Mouse (Mus musculus) cerebellum, adult (tissue): ENCODE data around the gene Tnik.

ENCODE experiments used
- ATAC-seq: cut with Nextera tagmentation; 2 replicates; pipeline ENCODE4 v1.9.2; 2017; ENCODE audit warnings: mild to moderate bottlenecking, moderate library complexity, mixed read lengths; ENCODE audit not compliant: insufficient number of reproducible peaks, low FRiP score, low TSS enrichment

Gene Tnik

GRCm38 (mm10) chr3:28529548-28529947 is 266.5 kb downstream of the Tnik start:
- ATAC-seq = no peak

DNA sequence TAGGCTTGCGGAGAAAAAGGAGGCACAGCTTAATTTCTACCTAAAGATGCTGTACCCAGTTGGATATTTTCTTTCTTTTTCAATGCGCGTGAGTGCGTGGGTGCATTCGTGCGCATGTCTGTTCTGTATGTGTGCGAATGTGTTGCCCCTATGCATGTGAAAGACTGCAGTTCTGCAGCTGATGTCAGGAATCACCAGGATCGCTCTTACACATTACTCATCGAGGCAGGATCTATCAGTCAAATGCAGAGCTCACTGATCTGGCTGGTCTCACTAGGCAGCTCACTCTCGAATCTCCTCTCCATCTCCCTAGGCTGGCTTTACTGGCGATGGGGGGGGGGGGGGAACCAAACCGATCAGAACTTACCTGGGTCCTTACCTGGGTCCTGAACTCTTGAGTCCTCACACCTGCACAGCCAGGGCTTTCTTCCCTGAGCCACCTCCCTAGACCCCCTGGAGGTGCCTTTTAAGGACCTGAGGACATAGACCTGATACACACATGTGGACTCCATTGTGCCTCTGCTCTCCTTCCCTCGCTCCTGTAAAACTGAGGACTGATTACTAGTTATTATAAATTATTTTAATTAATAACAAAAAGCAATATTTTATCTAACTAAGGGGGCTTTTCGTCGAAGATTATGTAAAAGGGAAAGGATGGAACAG is 268.4 kb downstream of the Tnik start:
- ATAC-seq = 0 out of 2 replicates have a peak, but pooled peaks have one; percentile 31

- no peak for ATAC-seq
Measured at GRCm38 (mm10) chr3:28532666-28533065, 269.7 kb downstream of the Tnik start.

DNA sequence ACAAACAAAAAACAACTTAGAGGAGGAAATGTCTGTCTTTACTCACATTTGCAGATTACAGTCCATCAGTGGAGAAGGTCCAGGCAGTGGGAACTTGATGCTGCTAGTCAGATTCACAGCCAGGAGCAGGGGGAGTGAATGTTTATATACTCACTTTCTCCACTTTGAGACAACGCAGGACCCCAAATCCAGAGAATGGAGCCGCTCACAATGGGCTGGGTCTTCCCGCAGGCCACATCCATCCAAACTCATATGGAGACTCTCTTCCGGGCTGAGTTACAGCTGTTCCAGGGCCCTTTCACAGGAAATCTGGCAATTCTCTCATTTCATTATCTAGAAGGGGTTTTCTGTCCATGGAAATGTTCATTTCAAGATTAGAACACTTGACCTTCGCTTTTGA is 277.1 kb downstream of the Tnik start:
- no peak for ATAC-seq

- no peak for ATAC-seq
Measured at GRCm38 (mm10) chr3:28542941-28543340, 279.9 kb downstream of the Tnik start.

GRCm38 (mm10) chr3:28543380-28543984 is 280.5 kb downstream of the Tnik start:
- ATAC-seq = no peak

- no peak for ATAC-seq
Measured at GRCm38 (mm10) chr3:28544345-28544869, 281.4 kb downstream of the Tnik start.

DNA sequence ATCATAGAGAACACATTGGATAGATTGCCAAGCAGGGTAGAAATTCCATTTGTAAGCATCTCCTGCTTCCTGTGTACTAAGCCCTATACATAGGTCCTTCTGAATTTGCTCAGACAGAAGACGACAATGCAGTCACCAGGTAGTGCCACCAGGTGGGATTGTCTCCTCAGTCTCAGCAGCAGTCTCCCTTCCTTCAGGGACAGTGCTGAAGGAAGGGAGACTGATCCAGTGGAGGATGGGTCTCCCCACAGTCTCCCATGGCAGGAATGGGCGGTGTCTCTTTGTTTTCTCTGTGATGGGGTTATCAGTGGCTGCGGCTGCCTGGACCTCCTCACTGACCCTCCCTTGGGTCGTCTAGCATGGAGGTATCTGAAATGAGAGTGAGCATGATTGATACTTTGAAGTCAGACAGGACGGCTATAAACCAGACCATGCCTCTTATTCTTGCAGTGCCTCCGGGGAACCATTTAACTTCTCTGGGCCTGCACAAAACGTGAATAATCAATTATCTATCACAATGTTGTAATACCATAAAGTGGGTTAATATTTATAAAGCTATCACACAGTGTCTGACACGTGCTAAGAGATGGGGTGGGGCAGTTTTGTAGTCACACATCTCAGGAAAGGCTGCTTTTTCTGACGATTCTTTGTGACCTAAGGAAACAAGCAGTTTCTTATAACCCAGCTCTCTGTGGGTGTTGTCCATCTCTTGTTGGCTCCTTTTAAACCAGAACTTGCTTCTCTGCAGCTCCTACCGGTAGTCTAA is 285.1 kb downstream of the Tnik start:
- ATAC-seq = no peak

GRCm38 (mm10) chr3:28549391-28549790 is 286.4 kb downstream of the Tnik start:
- no peak for ATAC-seq

DNA sequence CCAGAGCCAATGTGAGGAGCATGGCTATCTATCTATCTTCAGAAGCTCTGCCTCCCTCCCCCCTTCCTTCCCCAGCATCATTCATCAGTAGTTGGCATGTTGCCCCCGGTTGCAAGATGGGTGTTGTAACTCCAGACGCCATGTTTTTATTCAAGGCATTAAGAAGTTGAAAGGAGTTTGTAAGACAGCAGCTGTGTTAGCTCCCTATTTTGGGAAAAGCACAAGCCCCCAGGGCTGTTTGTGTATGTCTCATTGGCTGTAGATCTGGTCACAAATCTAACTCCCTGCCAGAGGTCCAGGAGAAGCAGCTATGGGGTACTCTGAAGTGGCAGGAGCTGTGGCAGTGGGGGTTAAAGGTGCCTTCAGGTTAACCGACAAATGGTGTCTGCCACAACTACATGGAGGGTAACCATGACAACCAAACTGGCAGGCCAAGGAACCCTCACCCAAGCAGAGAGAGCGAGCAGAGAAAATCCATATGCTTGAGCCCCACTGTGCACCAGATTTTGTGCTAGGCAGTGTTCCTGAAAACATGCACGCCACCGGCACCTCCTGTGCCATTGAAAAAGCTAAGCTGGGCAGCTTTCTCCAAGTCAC is 287.6 kb downstream of the Tnik start:
- peak; percentile 83 for ATAC-seq

DNA sequence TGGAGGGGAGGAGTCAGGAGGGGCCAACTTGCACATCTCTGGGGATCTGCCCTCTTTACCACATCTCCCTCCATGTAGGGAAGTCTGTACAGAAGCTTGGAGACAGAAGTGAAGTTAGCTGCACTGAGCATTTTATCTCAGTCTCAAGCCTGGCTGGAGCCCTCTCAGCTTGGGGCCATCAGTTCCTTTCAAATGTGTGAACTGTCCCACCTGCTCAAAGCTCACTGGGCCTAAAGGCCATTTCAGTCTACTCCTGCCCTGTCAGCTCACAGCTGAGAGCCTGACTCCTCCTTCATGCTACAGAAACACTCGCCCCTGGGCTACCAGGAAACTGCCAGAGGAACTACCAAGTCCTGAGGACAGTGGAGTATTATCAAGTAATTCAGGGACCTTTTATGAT is 288.7 kb downstream of the Tnik start:
- no peak for ATAC-seq

DNA sequence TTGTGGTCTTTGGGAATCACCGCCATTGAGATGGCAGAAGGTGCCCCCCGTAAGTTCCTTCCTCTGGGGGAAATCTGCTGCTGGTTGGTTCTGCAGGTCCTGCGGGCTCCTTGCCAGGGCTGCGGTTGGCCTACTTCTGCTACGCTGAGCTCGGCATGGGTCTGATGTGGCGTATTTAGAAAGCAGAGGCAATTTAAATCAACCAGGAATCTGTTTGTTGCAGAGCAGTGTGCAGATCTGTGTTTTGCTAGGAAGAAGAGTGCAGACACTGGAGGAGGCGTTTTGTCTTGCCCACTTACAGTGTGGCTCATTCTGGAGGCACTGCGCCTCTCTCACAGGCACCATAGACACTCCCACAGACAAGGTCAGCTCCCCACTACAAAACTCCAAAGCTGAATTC is 291.9 kb downstream of the Tnik start:
- no peak for ATAC-seq

- no peak for ATAC-seq
Measured at GRCm38 (mm10) chr3:28555795-28556570, 293.0 kb downstream of the Tnik start.

DNA sequence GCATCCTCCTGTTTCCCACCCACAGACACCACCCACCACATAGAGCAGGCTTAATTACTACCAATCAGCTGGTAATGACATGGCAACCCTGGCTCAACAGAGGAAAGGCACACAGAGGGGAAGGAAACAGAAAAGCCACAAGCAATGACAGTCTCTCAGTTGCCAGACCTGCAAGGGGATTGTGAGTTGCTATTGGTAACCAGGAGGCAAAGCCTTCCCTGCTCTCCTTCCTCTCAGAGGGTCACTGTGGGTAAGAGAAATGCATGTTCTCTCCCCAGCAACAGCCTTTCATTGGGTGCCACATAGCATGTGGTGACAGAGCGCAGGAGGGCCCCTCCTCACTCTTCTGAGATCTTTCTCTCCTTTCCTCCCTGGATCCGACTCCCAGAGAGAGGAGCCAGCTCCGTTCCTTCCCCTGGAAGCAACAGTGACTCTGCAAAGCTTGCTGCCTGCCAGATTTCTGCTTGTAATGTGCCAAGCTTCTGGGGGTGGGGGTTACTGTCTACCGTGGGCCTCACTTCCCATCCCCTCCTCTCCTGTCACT is 295.4 kb downstream of the Tnik start:
- ATAC-seq = peak; percentile 18; the same call in 1 of the 2 replicates

DNA sequence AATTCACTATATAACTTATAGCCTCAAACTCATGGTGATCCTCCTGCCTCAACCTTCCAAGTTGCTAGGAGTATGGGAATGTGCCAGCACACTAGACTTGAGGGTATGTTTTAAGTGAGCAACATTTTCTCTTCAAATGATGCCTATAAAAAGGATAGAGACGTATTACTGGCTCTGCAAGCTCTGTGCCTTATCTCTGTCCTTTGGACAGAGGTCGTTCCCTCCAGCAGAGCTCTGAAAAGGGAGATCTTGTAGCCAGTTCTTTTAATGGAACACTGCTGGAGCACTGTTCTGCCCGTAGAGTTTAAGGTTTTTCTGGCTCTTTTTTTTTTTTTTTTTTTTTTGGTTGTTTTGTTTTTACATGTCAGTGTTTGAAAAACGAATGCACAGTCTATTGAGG is 298.4 kb downstream of the Tnik start:
- no peak for ATAC-seq

DNA sequence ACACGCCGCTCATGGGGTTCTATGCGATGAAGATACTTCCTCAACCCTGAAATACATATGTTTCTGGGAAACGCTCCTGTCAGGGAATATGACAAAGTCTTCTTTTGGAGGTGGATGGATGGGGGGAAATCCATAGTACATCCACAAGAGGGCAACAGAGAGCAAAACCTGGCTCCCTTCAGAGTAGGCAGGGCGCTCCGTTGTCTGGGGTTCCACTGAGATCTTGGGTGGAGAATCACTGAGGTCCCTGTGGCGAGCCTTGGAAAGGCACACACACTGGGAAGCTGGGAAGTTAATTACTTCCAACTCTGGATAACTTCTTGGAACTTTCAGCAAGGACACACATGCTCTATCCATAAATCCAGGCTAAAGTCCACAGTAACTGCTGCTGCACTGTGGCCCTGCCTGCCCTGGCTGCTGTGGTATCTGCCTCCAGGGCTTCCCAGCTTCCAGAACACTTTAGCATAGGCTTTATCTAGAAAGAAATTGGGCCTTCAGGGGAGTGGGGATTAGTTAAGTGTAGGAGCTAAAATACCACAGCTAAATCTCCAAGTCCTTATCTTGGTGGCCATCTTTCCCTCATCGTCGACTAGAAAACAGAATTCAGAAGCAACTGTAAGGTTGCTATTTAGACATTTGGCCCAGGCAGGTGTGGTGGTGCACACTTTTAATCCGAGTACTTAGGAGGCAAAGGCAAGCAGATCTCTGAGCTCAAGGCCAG is 299.8 kb downstream of the Tnik start:
- ATAC-seq = peak; percentile 63; the same call in 1 of the 2 replicates

DNA sequence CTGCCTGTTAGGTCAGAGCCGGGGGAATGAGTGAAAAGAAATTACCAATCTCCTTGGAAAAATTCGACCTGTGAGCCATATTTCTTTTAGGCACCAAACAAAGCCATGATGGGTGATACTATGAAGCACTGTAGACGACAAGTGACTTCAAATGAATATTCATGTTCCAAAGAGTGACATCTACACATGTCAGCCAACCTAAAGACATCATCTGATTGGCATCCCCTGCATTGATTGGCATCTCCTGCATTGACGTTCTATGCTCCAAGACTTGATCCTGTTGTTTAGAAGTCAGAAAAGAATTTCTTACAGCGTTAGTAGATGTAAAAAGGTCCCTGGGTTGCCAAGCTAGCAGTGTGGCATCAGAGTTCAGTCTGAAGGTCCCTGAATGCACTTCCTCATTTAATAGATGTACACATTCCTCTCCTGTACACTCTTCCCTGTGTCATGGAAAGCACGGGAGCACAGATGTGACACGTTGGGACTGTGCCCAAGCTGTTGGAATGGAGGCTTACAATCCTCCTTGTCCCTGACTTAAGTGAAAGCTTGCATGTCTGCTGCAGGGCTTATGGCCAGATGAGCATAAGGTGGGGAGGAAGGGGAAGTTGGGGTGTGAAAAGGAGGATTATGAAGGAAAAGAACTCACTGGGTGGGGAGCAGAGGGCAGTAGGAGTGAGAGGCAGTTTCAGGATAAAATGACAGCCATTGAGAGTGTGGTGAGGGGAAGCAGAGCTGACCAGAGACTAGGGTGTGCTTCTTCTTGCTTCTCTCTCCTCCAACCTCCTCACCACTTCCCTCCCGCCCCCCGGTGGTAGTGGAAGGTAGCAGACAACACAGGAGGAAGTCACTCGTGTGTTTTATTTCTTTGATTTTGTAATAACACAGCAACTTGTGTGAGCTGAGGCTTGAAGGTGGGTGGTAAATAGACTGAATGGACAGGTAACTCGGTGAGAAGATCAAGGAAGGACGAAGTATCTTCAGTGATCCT is 301.6 kb downstream of the Tnik start:
- ATAC-seq = no peak

- ATAC-seq = peak; percentile 46
Measured at GRCm38 (mm10) chr3:28577301-28577700, 314.3 kb downstream of the Tnik start.
